Mouse (Mus musculus) urinary bladder, adult 18-20 months (tissue): ENCODE measurements around the gene Mef2c.
A peak's percentile ranks its signal among the peaks of the same experiment; 100 is the strongest.

ENCODE experiments used
- DNase-seq, 2 experiments: peaks; one replicate each; pipeline ENCODE4 v3.0.0; 2022; ENCODE audit warnings: low spot score in 2 of 2, mixed read lengths in 2 of 2

Mef2c gene

GRCm38 (mm10) chr13:83607883-83608581, 104.2 kb downstream of the Mef2c start:
- no peak for DNase-seq

GRCm38 (mm10) chr13:83608851-83609516, 105.2 kb downstream of the Mef2c start:
- DNase-seq: no peak

- DNase-seq: no peak
Measured at GRCm38 (mm10) chr13:83609517-83609878, 105.7 kb downstream of the Mef2c start.

GRCm38 (mm10) chr13:83610124-83610523, 106.3 kb downstream of the Mef2c start:
- no peak for DNase-seq

- DNase-seq: no peak
Measured at GRCm38 (mm10) chr13:83612195-83612594, 108.4 kb downstream of the Mef2c start.

- DNase-seq: no peak
Measured at GRCm38 (mm10) chr13:83615875-83616274, 112.0 kb downstream of the Mef2c start.

- no peak for DNase-seq
Measured at GRCm38 (mm10) chr13:83624651-83625050, 120.8 kb downstream of the Mef2c start.

GRCm38 (mm10) chr13:83627429-83627828, 123.6 kb downstream of the Mef2c start:
- DNase-seq: no peak

GRCm38 (mm10) chr13:83628139-83628538, 124.3 kb downstream of the Mef2c start:
- DNase-seq: no peak

- no peak for DNase-seq
Measured at GRCm38 (mm10) chr13:83633155-83633554, 129.3 kb downstream of the Mef2c start.

GRCm38 (mm10) chr13:83635218-83635617, 131.4 kb downstream of the Mef2c start:
- no peak for DNase-seq

- no peak for DNase-seq
Measured at GRCm38 (mm10) chr13:83637666-83638065, 133.8 kb downstream of the Mef2c start.

- no peak for DNase-seq
Measured at GRCm38 (mm10) chr13:83638735-83639134, 134.9 kb downstream of the Mef2c start.

- no peak for DNase-seq
Measured at GRCm38 (mm10) chr13:83649051-83649450, 145.2 kb downstream of the Mef2c start.

GRCm38 (mm10) chr13:83649795-83650476, 146.1 kb downstream of the Mef2c start:
- no peak for DNase-seq

GRCm38 (mm10) chr13:83650807-83651206, 147.0 kb downstream of the Mef2c start:
- DNase-seq: no peak

GRCm38 (mm10) chr13:83651941-83652548, 148.2 kb downstream of the Mef2c start:
- DNase-seq: no peak

- DNase-seq: peak; percentile 5 to 7
Measured at GRCm38 (mm10) chr13:83652560-83652959, 148.7 kb downstream of the Mef2c start.

GRCm38 (mm10) chr13:83654889-83655769, 151.3 kb downstream of the Mef2c start:
- peak; percentile 29 to 50 for DNase-seq

GRCm38 (mm10) chr13:83656094-83656493, 152.3 kb downstream of the Mef2c start:
- DNase-seq: no peak

GRCm38 (mm10) chr13:83656773-83657172, 152.9 kb downstream of the Mef2c start:
- DNase-seq: no peak
